Comparison of ENCODE assay signal across 8 mouse cellular contexts in the genomic region with DNA sequence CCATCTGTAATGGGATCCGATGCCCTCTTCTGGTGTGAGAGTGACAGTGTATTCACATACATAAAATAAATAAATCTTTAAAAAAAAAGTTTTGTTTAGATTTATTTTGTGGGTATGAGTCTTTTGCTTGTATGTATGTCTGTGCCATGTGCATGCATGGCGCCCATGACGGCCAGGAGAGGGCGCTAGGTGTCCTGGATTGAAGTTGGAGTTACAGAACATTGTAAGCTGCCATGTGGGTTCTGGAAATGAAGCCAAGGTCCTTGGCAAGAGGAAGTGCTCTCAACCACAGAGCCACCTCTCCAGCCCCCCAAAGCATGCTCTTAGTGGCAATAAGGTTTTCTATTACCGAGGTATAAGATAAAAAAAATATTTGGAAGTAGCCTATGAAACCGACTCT. TPM values are rescaled to one million over a fixed set of nuclear protein-coding genes. Genes with fewer than 3 reads are reported as not detected.
DNase-seq lines count a peak whose midpoint lies in the region; ATAC-seq and TF ChIP-seq lines count a peak whose summit lies in the region.

No protein-coding gene starts in this region.

- no peak for TF ChIP-seq EP300 in heart, adult 2 months (IDR thresholded peaks at IDR 0.05; ENCODE audit: insufficient read depth, low read depth, low read length)

- peak; percentile 54 for TF ChIP-seq CTCF in heart, adult 2 months (IDR thresholded peaks at IDR 0.05)

- H3K4me1 ChIP-seq in heart, adult 2 months (ENCODE audit: control insufficient read depth, insufficient read depth, low read length): no peaks in the 10 kb centered on the region
- no peaks in the 10 kb centered on the region for H3K4me1 ChIP-seq in kidney, embryonic 14.5 days (ENCODE audit: control insufficient read depth, insufficient read depth, low read length)

- ATAC-seq in common myeloid progenitor, adult 5-6 weeks (replicated peaks; ENCODE audit: low read depth, poor library complexity, severe bottlenecking): peak; percentile 97
- peak; percentile 99 for ATAC-seq in megakaryocyte progenitor cell, adult 5-6 weeks (replicated peaks; ENCODE audit: poor library complexity)
- no peak for ATAC-seq in kidney, embryonic 14.5 days (ENCODE audit: low FRiP score, low TSS enrichment)

- no peak overlapping the region for H3K4me3 ChIP-seq in heart, adult 2 months
- no peak overlapping the region for H3K4me3 ChIP-seq in kidney, embryonic 14.5 days (ENCODE audit: low read length)

- intact Hi-C loops in heart, adult 2 months (cut with DNase I): loop anchor here (10.0 kb wide), 1 partner anchor 385 kb away; no protein-coding TSS in a partner anchor
- intact Hi-C loops in heart, postnatal 25 days (cut with DNase I): loop anchor here (10.0 kb wide), 2 partner anchors 385 to 585 kb away; partner anchors contain the start of genes 1700029J07Rik and Ufsp2

- H3K79me2 ChIP-seq in heart, adult 2 months (replicated peaks; ENCODE audit: control insufficient read depth, insufficient read depth, low read length): no peaks in the 10 kb centered on the region

- 79% methylated on average over 6 of the region's 6 CpGs for WGBS in heart, adult 2 months
- 82% methylated on average over 6 of the region's 6 CpGs for WGBS in kidney, embryonic 14.5 days

- no peaks in the 10 kb centered on the region for H3K36me3 ChIP-seq in heart, adult 2 months (ENCODE audit: control insufficient read depth, insufficient read depth, low read length)
- peaks cover 27% of the 10 kb centered on the region; the same call in 1 of the 2 replicates for H3K36me3 ChIP-seq in kidney, embryonic 14.5 days (ENCODE audit: control insufficient read depth, insufficient read depth, low read length)

- DNase-seq in heart, adult 2 months: no peak
- no peak for DNase-seq in heart, postnatal 25 days (ENCODE audit: low spot score)
- peak; percentile 48 for DNase-seq in right cerebral cortex, postnatal 14 days
- no peak for DNase-seq in right cerebral cortex, adult 2 months (ENCODE audit: low spot score in 2 of 2)
- no peak for DNase-seq in adipocyte (ENCODE audit: low spot score)

- H3K9ac ChIP-seq in heart, adult 2 months (ENCODE audit: low read depth, low read length): no peak overlapping the region
- H3K9ac ChIP-seq in kidney, embryonic 14.5 days (ENCODE audit: low read depth, low read length): no peak overlapping the region

- H3K4me2 ChIP-seq in kidney, embryonic 14.5 days (replicated peaks; ENCODE audit: low read depth, low read length): no peak overlapping the region

- H3K27me3 ChIP-seq in heart, adult 2 months (ENCODE audit: control insufficient read depth, insufficient read depth, low read length): no peaks in the 10 kb centered on the region
- H3K27me3 ChIP-seq in kidney, embryonic 14.5 days (ENCODE audit: control insufficient read depth, insufficient read depth, low read length): no peaks in the 10 kb centered on the region

- no peak for TF ChIP-seq POLR2A in heart, adult 2 months (IDR thresholded peaks at IDR 0.05; ENCODE audit: insufficient read depth, low read depth, low read length)

- H3K27ac ChIP-seq in heart, adult 2 months: no peak overlapping the region
- H3K27ac ChIP-seq in kidney, embryonic 14.5 days (ENCODE audit: low read depth, low read length): no peak overlapping the region

- no peaks in the 10 kb centered on the region for H3K9me3 ChIP-seq in kidney, embryonic 14.5 days (ENCODE audit: control insufficient read depth, low read length)

RNA-seq across cellular contexts. Expression of gene Cenpu, which starts 7.6 kb away (rescaled TPM):
- total RNA-seq in heart, adult 2 months (2021): under 1 TPM; 0.30 to 0.73 TPM
- polyA plus RNA-seq in heart, adult 2 months (2012; rRNA removed): 0.21 and 0.50 TPM in 2 replicates
- under 1 TPM; 0.65 to 0.67 TPM for total RNA-seq in heart, postnatal 25 days (2021)
- total RNA-seq in common myeloid progenitor, adult 5-6 weeks (2017): 56.1 and 86.5 TPM in 2 replicates
- total RNA-seq in megakaryocyte progenitor cell, adult 5-6 weeks (2015): 34.9 and 42.0 TPM in 2 replicates
- 71.4 and 104 TPM in 2 replicates for total RNA-seq in megakaryocyte progenitor cell, adult 5-6 weeks (2017)
- polyA plus RNA-seq in kidney, embryonic 14.5 days (2014; fragmentation: Nextera tagmentation; extraction: Ambion mirVana): 19.4 and 24.5 TPM in 2 replicates

RNA-seq across cellular contexts. Expression of gene Primpol, which starts 57.6 kb away (rescaled TPM):
- 1 to 10 TPM; 1.9 to 2.4 TPM for total RNA-seq in heart, adult 2 months (2021)
- polyA plus RNA-seq in heart, adult 2 months (2012; rRNA removed): 0.86 and 1.00 TPM in 2 replicates
- 1 to 10 TPM; 1.9 to 2.4 TPM for total RNA-seq in heart, postnatal 25 days (2021)
- 13.9 and 21.6 TPM in 2 replicates for total RNA-seq in common myeloid progenitor, adult 5-6 weeks (2017)
- 9.2 and 16.4 TPM in 2 replicates for total RNA-seq in megakaryocyte progenitor cell, adult 5-6 weeks (2015)
- 7.5 and 7.9 TPM in 2 replicates for total RNA-seq in megakaryocyte progenitor cell, adult 5-6 weeks (2017)
- 10.6 and 15.1 TPM in 2 replicates for polyA plus RNA-seq in kidney, embryonic 14.5 days (2014; fragmentation: Nextera tagmentation; extraction: Ambion mirVana)

RNA-seq across cellular contexts. Expression of gene Casp3, which starts 57.7 kb away (rescaled TPM):
- 1 to 10 TPM; 2.2 to 3.3 TPM for total RNA-seq in heart, adult 2 months (2021)
- polyA plus RNA-seq in heart, adult 2 months (2012; rRNA removed): 1.6 and 1.7 TPM in 2 replicates
- 1 to 10 TPM; 4.0 to 4.4 TPM for total RNA-seq in heart, postnatal 25 days (2021)
- total RNA-seq in common myeloid progenitor, adult 5-6 weeks (2017): 191 and 192 TPM in 2 replicates
- total RNA-seq in megakaryocyte progenitor cell, adult 5-6 weeks (2015): 35.4 and 53.7 TPM in 2 replicates
- total RNA-seq in megakaryocyte progenitor cell, adult 5-6 weeks (2017): 85.1 and 113 TPM in 2 replicates
- 45.9 and 69.4 TPM in 2 replicates for polyA plus RNA-seq in kidney, embryonic 14.5 days (2014; fragmentation: Nextera tagmentation; extraction: Ambion mirVana)

Comparison
In these comparisons a context has a peak if more than half of its experiments do, and no peak if none do; other contexts are left out.
1. RNA of gene Cenpu, which starts 7.6 kb away (total RNA-seq): 34.9 to 104 TPM in megakaryocyte progenitor cell, adult 5-6 weeks and 56.1 to 86.5 TPM in common myeloid progenitor, adult 5-6 weeks; 0.30 to 0.73 TPM in heart, adult 2 months and 0.65 to 0.67 TPM in heart, postnatal 25 days; every median in the first group is over 10 times any median in the second.
2. RNA of gene Casp3, which starts 57.7 kb away (total RNA-seq): 191 to 192 TPM in common myeloid progenitor, adult 5-6 weeks and 35.4 to 113 TPM in megakaryocyte progenitor cell, adult 5-6 weeks; 4.0 to 4.4 TPM in heart, postnatal 25 days and 2.2 to 3.3 TPM in heart, adult 2 months; every median in the first group is over 4 times any median in the second.